Mouse (Mus musculus) heart, postnatal 36 days (tissue): ENCODE results near the gene Fau. TPM values are rescaled to one million over a fixed set of nuclear protein-coding genes. Genes with fewer than 3 reads are reported as not detected.

Experiments
- microRNA-seq, 2 experiments: library from miRNA; unstranded; fragments of <30 nt; microRNA quantifications; one replicate each; pipeline ENCODE4 v1.2.0; 2021; ENCODE audit warnings: borderline number of aligned reads in 2 of 2
- total RNA-seq, 2 experiments: library from RNA; stranded (reverse); gene quantifications; 2 replicates each; pipeline ENCODE4 v1.2.3; 2021

Gene Fau
- total RNA-seq, 2 experiments from 2014 or later = 556 to 559 TPM

Small RNA genes within 50 kb of the gene (microRNA-seq; reads per million reads assigned to microRNA genes)
- 0 reads per million in 2 experiments for gene Mir6988

Other genes starting within 250 kb of the Fau start
- gene Frmd8, start 182.6 kb upstream of the Fau start, total RNA-seq = 10 to 100 TPM; 11.4 to 11.7 TPM
- gene Slc25a45, start 180.0 kb upstream of the Fau start, total RNA-seq = 1 to 10 TPM; 3.4 to 4.2 TPM
- gene Tigd3, start 163.7 kb upstream of the Fau start, total RNA-seq = under 1 TPM; 0.57 to 0.64 TPM
- 10 to 100 TPM; 75.8 to 96.2 TPM for gene Dpf2, start 144.8 kb upstream of the Fau start, total RNA-seq
- 1 to 10 TPM; 9.3 to 9.5 TPM for gene Cdc42ep2, start 133.0 kb upstream of the Fau start, total RNA-seq
- gene Pola2, start 93.6 kb upstream of the Fau start, total RNA-seq = 10 to 100 TPM; 10.6 to 10.9 TPM
- not detected for gene Slc22a20, start 71.7 kb upstream of the Fau start, total RNA-seq
- gene Capn1, start 41.9 kb upstream of the Fau start, total RNA-seq = 10 to 100 TPM; 34.7 to 35.2 TPM
- 10 to 100 TPM; 19.4 to 26.4 TPM for gene Syvn1, start 11.3 kb upstream of the Fau start, total RNA-seq
- gene Mrpl49, start 59 bp upstream of the Fau start, total RNA-seq = 10 to 100 TPM; 36.2 to 39.7 TPM
- 10 to 100 TPM; 11.3 to 11.5 TPM for gene Znhit2, start 3.3 kb downstream of the Fau start, total RNA-seq
- 1 to 10 TPM; 3.0 to 3.7 TPM for gene Tm7sf2, start 10.5 kb downstream of the Fau start, total RNA-seq
- gene Vps51, start 19.4 kb downstream of the Fau start, total RNA-seq = 10 to 100 TPM; 23.9 to 25.0 TPM
- not detected for gene Tmem262, start 22.2 kb downstream of the Fau start, total RNA-seq
- gene Gm28374, start 24.4 kb downstream of the Fau start, total RNA-seq = not detected
- 10 to 100 TPM; 17.0 to 17.9 TPM for gene Zfpl1, start 27.1 kb downstream of the Fau start, total RNA-seq
- gene Cdca5, start 27.1 kb downstream of the Fau start, total RNA-seq = under 1 TPM; 0.19 TPM
- gene AC131692.1, start 36.6 kb downstream of the Fau start, total RNA-seq = not detected
- not detected for gene Naaladl1, start 47.9 kb downstream of the Fau start, total RNA-seq
- gene Sac3d1, start 60.8 kb downstream of the Fau start, total RNA-seq = 1 to 10 TPM; 8.5 to 8.8 TPM
- 10 to 100 TPM; 12.8 to 13.3 TPM for gene Snx15, start 70.5 kb downstream of the Fau start, total RNA-seq
- gene Batf2, start 83.1 kb downstream of the Fau start, total RNA-seq = under 1 TPM; 0.69 to 0.89 TPM
- 10 to 100 TPM; 57.7 to 67.5 TPM for gene Arl2, start 83.7 kb downstream of the Fau start, total RNA-seq
- not detected for gene Majin, start 126.5 kb downstream of the Fau start, total RNA-seq
- not detected for gene Gpha2, start 168.5 kb downstream of the Fau start, total RNA-seq
- gene Ppp2r5b, start 178.0 kb downstream of the Fau start, total RNA-seq = 10 to 100 TPM; 34.5 to 35.3 TPM
- gene Atg2a, start 183.8 kb downstream of the Fau start, total RNA-seq = 10 to 100 TPM; 24.5 to 25.9 TPM
- 100 to 1,000 TPM; 105 to 151 TPM for gene Ehd1, start 218.9 kb downstream of the Fau start, total RNA-seq
- gene Cdc42bpg, start 248.6 kb downstream of the Fau start, total RNA-seq = 10 to 100 TPM; 10.9 to 11.9 TPM